In the genomic region with DNA sequence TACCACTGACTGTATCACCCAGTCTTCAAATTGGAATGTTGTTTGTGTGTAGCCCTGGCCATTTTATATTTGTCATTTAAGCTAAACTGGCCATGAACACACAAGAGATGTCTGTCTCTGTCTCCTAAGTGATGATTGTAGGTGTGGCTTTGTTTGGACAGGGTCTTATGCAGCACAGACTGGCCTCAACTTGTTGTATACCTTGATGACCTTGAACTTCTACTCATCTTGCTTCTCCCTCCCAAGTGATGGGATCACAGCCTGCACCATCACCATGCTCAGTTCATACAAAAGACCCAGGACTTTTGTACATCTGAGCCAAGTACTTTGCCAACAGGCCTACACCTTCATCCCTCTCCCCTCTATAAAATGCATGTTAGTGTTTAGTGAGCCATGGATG, we compare ENCODE assay signal across 23 mouse cellular contexts. TPM values are rescaled to one million over a fixed set of nuclear protein-coding genes. Genes with fewer than 3 reads are reported as not detected.
"Had no signal": no experiment of that assay in that cellular context is flagged by ENCODE, and none has a peak within 500 bp of the region (broad histone marks: within the 10 kb centered on the region; RNA-seq: fewer than 3 reads in every experiment).

No protein-coding gene starts in this region.

- H3K9me3 ChIP-seq: lung, embryonic 15.5 days; megakaryocyte, embryonic 14.5 days; midbrain, embryonic 13.5 days; midbrain, embryonic 15.5 days; stomach, embryonic 15.5 days had no signal

- H3K4me3 ChIP-seq: lung, embryonic 15.5 days; megakaryocyte, embryonic 14.5 days; midbrain, embryonic 13.5 days; midbrain, embryonic 15.5 days; stomach, embryonic 15.5 days had no signal

- H3K27me3 ChIP-seq: lung, embryonic 15.5 days; megakaryocyte, embryonic 14.5 days; midbrain, embryonic 13.5 days; midbrain, embryonic 15.5 days; stomach, embryonic 15.5 days had no signal

- H3K9ac ChIP-seq: liver, postnatal 0 days; lung, embryonic 15.5 days; midbrain, embryonic 13.5 days; midbrain, embryonic 15.5 days; stomach, embryonic 15.5 days had no signal

- H3K4me1 ChIP-seq: lung, embryonic 15.5 days; midbrain, embryonic 13.5 days; midbrain, embryonic 15.5 days; stomach, embryonic 15.5 days had no signal

- ATAC-seq: liver, postnatal 0 days; lung, postnatal 0 days; midbrain, embryonic 13.5 days; midbrain, embryonic 15.5 days had no signal

- H3K27ac ChIP-seq: lung, embryonic 15.5 days; macrophage; midbrain, embryonic 13.5 days; midbrain, embryonic 15.5 days; stomach, embryonic 15.5 days; stomach, postnatal 0 days had no signal

- H3K4me2 ChIP-seq: lung, embryonic 15.5 days; midbrain, embryonic 11.5 days; midbrain, embryonic 13.5 days; midbrain, embryonic 15.5 days; stomach, embryonic 15.5 days had no signal

- DNase-seq: liver, postnatal 0 days; lung, adult 2 months; lung, postnatal 14 days; lung, postnatal 36 days; right cerebral cortex, postnatal 14 days; thymus, adult 2 months; thymus, postnatal 25 days had no signal

RNA-seq across cellular contexts. Expression of a gene that starts 40.2 kb away (rescaled TPM):
- total RNA-seq: megakaryocyte progenitor cell, adult 5-6 weeks; midbrain, postnatal 0 days; monocyte, adult 5-6 weeks; neutrophil, adult 5-6 weeks had no signal
- polyA plus RNA-seq: liver, postnatal 0 days; lung, adult 2 months; lung, embryonic 15.5 days; lung, postnatal 0 days; macrophage; midbrain, embryonic 11.5 days; midbrain, embryonic 13.5 days; midbrain, embryonic 15.5 days; midbrain, postnatal 0 days; neural tube, embryonic 11.5 days; neural tube, embryonic 14.5 days; spleen, adult 2 months; stomach, embryonic 15.5 days; stomach, postnatal 0 days; thymus, adult 2 months had no signal

RNA-seq across cellular contexts. Expression of a gene that starts 56.8 kb away (rescaled TPM):
- total RNA-seq: monocyte, adult 5-6 weeks; neutrophil, adult 5-6 weeks had no signal
- polyA plus RNA-seq: liver, postnatal 0 days; macrophage; spleen, adult 2 months had no signal
